Mouse (Mus musculus): ENCODE measurements around the gene Padi4. TPM values are rescaled to one million over a fixed set of nuclear protein-coding genes. Genes with fewer than 3 reads are reported as not detected.

Gene Padi4
- total RNA-seq (2015) (54.2 and 58.1 TPM in 2 replicates), total RNA-seq (2017) (60.7 and 63.3 TPM in 2 replicates)

DNA sequence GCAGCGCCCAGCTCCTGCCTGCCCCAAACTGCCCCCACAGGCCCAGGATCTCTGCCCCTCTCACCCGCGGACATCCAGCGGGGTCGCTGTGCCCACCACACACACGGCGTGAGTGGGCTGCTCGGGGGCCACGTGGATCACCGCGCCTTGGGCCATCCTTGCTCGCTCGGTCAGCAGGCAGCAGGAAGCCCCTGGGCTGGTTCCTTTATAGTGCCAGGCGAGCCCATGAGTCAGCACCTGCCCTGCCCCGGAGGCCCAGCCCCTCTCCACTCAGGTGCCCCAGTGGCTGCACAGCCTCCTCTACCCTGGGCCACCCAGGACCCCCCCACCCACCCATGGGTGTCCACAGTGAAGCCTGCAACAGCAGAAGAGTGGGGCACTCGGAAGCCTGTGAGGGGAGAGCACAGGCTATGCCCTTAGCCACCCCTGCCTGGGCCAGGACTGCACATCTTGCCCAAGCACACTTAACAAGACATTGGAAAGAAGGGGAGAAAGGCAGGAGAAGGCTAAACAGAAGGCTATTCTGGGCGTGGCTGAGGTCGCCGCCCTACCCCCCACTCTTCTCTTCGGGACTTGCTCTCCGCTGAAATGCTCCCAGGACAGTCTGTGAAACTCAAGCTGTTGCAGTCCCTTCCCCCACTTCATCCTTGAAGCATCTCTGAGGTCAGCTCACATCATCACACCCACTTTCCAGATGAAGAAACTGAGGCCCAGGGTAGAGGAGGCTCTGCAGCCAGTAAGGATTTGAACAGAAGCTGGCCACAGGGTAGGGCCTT, at the start of gene Padi4:
Gene Padi4 (minus strand): TSS at position 212 of the 776 bp plus-strand sequence.
- ATAC-seq (ENCODE audit: poor library complexity, severe bottlenecking) = peak; percentile 64

DNA sequence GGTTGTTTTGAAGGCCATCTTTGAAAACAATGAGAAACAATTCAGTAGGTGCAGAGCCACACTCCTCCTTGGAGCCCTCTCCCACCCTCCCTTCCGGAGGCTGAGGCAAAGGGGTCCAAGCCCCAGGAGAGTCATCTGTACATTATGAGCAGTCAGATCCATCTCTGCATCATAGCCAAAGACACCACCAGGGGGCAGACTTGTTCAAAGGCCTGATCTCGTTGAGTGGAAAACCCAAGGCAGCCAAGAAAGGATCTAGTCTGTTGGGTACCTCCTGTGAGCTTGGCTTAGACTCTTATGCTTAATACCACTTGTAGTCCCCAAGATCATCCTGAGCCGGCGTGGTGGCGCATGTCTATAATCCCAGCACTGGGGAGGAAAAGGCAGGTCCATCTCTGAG, 48.0 kb upstream of the Padi4 start:
- peak; percentile 49 for ATAC-seq (ENCODE audit: poor library complexity, severe bottlenecking)

GRCm38 (mm10) chr4:140817413-140817812, 43.4 kb upstream of the Padi4 start:
- no peak for ATAC-seq (ENCODE audit: poor library complexity, severe bottlenecking)

DNA sequence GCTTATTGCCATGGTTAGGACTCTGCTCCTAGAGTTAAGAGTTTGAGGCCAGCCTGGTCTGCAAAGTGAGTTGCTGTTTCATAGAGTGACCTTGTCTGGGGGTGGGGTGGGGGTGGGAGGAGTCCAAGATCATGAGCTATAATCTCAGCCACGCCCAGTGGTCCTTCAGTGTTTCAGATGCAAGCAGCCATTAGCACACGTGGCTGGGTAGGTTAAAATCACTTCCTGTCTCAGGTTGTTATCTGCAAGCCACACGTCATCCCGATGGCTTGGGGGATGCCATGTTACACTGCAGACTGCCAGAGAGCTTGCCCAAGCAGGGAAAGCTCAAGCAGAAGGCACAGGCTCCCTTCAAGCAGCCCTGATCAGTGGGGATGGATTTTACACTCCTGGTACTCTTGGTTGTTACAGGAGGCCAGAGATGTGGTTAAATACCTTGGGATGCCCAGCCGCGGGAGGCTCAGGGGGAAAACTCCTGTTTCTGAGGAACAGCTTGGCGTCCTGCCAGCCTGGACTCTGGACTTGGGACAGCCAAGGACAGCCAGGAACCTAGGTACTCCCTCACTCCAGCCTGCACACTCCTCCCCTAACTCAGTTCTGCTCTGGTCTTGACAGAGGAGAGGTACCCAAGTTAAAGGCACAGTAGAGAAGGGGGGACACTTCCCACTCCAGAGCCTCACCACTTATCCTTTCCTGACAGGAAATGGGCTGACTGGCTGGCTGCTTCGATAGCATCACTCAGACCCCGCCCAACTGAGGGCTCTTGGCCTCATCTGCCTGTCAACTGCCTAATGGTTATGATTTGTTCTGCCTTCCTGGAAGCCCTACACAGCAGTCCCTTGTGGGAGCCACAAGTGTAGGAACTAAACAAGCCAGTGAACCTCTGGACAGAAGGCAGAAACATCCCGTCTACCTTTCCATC, 42.2 kb upstream of the Padi4 start:
- no peak; the same call in 1 of the 2 replicates for ATAC-seq (ENCODE audit: poor library complexity, severe bottlenecking)

- ATAC-seq (ENCODE audit: poor library complexity, severe bottlenecking) = no peak
Observed at GRCm38 (mm10) chr4:140815496-140815895, 41.5 kb upstream of the Padi4 start.

GRCm38 (mm10) chr4:140814241-140815225, 40.5 kb upstream of the Padi4 start:
- peak; percentile 77 for ATAC-seq (ENCODE audit: poor library complexity, severe bottlenecking)

- no peak for ATAC-seq (ENCODE audit: poor library complexity, severe bottlenecking)
Observed at GRCm38 (mm10) chr4:140813358-140814185, 39.5 kb upstream of the Padi4 start.

DNA sequence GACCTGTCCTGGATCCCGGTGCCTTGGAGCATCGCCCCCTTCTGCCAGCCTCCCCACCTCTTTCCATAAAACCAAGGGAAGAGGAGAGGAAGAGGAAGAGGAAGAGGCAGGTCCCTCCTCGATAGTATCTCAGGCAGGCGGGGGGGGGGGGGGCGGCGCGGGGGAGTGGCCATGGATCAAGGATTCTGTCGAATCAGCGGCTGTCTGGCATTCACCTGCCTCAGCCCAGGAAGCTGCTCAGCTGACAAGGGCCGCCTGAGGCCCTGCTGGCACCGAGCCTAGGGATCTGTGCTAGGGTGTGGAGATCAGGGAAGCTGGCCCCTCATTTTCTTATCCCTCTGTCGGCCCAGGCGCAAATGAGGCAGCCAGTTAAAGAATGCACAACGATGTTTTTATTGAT, 38.6 kb upstream of the Padi4 start:
- ATAC-seq (ENCODE audit: poor library complexity, severe bottlenecking) = no peak

DNA sequence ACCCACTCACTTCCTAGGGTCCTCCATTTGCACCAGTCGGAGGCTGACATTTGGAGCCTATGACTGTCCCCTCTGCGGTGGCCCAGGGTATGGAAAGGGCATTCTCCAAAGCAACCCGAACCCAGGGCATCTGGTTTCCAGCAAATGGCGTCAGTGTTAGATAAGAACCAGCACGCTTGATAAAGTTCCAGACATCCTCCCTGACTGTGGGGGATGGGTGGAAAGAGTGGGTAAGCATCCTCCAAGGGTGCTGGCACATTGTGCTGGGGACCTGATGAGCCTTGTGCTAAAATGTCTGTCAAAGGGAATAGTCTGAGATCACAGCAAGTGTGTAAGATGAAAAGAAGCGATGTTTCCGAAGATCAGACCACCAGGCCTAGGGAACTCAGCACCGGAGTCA, 38.2 kb upstream of the Padi4 start:
- no peak for ATAC-seq (ENCODE audit: poor library complexity, severe bottlenecking)

DNA sequence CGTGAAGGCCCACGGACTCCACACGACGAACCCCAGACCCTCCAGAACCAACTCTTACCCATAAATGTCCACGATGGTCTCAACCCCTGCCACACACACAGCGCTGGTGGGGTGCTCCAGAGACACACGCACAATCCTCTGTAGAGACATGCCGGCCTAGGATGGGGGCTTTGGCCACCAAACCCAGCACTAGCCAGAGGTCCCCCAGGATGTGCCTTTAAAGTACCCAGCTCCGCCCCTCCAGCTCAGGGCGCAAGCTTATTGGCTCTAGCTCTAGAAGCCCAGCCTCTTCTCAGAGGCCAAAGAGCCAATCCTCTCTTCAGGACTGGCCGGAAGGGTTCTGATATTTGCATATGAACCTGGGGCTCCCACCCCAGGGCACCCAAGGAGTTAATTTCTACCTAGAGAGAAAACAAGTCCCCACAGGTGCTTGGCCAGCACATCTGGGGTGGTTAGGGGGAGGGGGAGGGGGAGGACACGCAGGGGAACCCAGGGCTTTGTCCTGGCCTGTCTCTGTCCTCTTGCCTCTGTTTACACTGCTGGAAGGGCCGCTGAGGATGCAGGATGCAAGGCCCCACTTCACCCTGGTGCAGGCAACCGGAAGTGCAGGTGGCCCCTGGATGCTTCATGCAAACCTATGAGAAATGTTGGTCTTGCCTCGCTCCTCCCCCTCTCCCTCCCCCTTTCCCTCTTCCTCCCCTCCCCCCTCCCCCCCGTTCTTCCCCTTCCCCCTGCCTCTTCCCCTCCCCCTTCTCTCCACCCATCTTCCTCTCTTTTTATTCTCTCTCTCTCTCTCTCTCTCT, 36.6 kb upstream of the Padi4 start, which contains the start of gene Padi3:
Gene Padi3 (minus strand): TSS at position 191 of the 803 bp plus-strand sequence.
- no peak for ATAC-seq (ENCODE audit: poor library complexity, severe bottlenecking)

DNA sequence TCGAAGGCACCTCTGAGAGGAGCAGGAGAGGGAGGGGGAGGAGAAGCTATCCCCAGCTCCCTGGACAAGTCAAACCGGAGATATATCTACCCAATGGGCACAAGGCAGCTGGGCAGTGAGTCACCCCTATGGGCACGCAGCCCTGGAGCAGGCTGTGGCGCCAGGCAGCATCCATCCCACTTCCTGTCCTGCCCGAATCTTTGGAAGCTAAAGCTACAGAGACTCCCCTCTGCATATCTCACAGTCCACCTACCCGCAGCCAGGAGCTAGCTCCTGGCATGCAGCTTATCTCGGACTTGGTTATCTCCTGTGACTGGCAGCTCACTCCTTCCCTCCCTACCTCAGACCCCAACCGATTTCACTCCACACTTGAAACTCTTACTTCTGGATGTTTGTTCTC, 35.1 kb upstream of the Padi4 start:
- no peak for ATAC-seq (ENCODE audit: poor library complexity, severe bottlenecking)

- ATAC-seq (ENCODE audit: poor library complexity, severe bottlenecking) = no peak
Observed at GRCm38 (mm10) chr4:140804601-140805000, 30.6 kb upstream of the Padi4 start.

GRCm38 (mm10) chr4:140801364-140801763, 27.3 kb upstream of the Padi4 start:
- no peak for ATAC-seq (ENCODE audit: poor library complexity, severe bottlenecking)

DNA sequence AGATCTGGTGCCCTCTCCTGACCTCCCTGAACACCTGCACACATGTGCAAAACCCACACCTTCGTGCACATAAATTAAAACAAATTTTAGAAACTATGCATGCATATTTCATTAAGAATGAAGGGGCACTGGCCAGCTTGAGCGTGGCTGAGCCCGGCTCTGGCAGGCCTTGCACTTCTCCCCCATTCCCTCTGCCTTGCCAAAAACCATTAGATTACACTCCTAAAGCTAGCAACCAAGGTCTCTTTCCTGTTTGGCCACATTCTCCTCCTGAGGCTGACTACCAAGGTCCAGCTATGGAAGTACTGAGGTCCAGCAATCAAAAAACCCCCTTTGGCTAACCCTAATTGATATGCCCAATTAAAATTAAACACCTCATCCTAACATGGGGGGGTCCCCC, 22.8 kb upstream of the Padi4 start:
- ATAC-seq (ENCODE audit: poor library complexity, severe bottlenecking) = no peak

- ATAC-seq (ENCODE audit: poor library complexity, severe bottlenecking) = no peak
Observed at GRCm38 (mm10) chr4:140794678-140795077, 20.6 kb upstream of the Padi4 start.

DNA sequence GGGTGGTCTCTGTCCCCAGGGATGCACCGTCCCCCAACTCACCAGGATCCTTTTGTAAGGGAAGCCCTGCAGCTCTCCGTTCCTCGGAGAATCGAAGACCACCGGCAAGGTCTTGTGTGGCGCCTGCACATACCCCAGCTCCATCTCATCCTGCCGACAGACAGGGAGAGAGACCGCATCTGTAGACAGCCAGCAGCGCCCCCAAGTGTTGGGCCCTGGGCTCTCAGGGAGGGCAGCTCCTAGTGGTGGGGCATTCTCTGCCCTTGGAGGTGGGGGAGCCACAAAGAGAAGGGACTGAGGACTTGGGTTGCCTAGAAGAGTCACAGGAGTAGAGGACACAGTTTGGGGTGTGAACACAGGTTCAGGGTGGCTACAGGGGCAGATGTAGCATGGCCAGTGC, 19.8 kb upstream of the Padi4 start:
- ATAC-seq (ENCODE audit: poor library complexity, severe bottlenecking) = peak; percentile 56

GRCm38 (mm10) chr4:140792584-140792983, 18.5 kb upstream of the Padi4 start:
- no peak for ATAC-seq (ENCODE audit: poor library complexity, severe bottlenecking)

DNA sequence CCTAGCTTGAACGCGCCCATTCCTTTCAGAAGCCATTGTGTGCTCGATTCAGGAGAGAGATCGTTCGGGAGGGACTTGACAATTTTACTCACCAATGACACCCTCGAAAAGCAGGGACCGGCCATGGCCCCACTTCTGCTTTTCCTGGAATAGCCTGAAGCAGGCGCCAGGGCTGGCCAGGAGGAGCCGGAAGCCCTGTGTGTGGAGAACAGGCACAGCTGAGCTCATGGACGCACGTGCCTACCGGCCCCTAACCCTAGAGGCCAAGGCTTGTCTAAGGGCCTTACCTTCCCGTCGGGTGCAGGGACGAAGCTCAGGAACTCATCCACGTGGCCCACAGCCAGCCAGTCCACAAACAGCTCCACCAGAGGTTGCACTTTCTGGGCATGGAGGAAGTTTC, 17.0 kb upstream of the Padi4 start:
- ATAC-seq (ENCODE audit: poor library complexity, severe bottlenecking) = no peak

DNA sequence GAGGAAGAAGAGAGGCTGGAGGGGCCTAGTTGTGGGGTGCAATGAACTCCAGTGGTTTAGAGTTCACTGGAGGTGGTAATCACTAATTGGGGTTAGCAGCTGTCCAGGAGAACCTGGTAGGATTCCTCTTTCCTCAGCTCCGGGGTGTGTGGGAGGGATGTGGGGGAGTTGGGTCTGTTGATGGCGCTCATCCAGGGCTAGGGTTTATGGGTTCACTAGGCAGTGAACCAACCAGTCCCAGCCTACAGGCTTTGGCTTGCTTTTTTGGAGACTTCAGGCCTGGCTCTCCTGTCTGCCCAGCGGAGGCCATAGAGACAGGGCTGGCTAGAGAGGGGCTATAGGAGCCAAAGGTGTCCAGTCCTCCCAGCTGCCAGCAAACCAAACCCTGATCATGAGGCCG, 15.9 kb upstream of the Padi4 start:
- ATAC-seq (ENCODE audit: poor library complexity, severe bottlenecking) = no peak
